Mouse (Mus musculus): ENCODE measurements around the gene Adap1. TPM values are rescaled to one million over a fixed set of nuclear protein-coding genes. Genes with fewer than 3 reads are reported as not detected.
A peak's percentile ranks its signal among the peaks of the same experiment; 100 is the strongest.

The Adap1 gene
- polyA plus RNA-seq, 1 experiment from 2014 or later = 4.5 TPM

- peaks cover 4% of the 10 kb centered on the region for H3K4me1 ChIP-seq
- 71% methylated on average over 16 of the region's 16 CpGs for WGBS
- no peak overlapping the region for H3K27ac ChIP-seq (replicated peaks)
- no peaks in the 10 kb centered on the region for H3K27me3 ChIP-seq
- no peak overlapping the region for H3K9ac ChIP-seq (replicated peaks)
- no peak overlapping the region for H3K4me3 ChIP-seq
- ATAC-seq (ENCODE audit: low FRiP score, low read depth) = no peak
- H3K36me3 ChIP-seq = peaks cover 33% of the 10 kb centered on the region
- H3K4me2 ChIP-seq (replicated peaks) = no peak overlapping the region
- no peaks in the 10 kb centered on the region for H3K9me3 ChIP-seq
Observed at GRCm38 (mm10) chr5:139270806-139271521, 54.5 kb downstream of the Adap1 start.

- peaks cover 4% of the 10 kb centered on the region for H3K4me1 ChIP-seq
- no peak for ATAC-seq (ENCODE audit: low FRiP score, low read depth)
- H3K9me3 ChIP-seq = no peaks in the 10 kb centered on the region
- 89% methylated on average over 4 of the region's 4 CpGs for WGBS
- no peak overlapping the region for H3K4me2 ChIP-seq (replicated peaks)
- peaks cover 66% of the 10 kb centered on the region for H3K36me3 ChIP-seq
- no peak overlapping the region for H3K4me3 ChIP-seq
- no peak overlapping the region for H3K9ac ChIP-seq (replicated peaks)
- no peaks in the 10 kb centered on the region for H3K27me3 ChIP-seq
- H3K27ac ChIP-seq (replicated peaks) = no peak overlapping the region
Observed at GRCm38 (mm10) chr5:139267661-139268060, 57.8 kb downstream of the Adap1 start.

GRCm38 (mm10) chr5:139261403-139261802 is 64.0 kb downstream of the Adap1 start:
- no peaks in the 10 kb centered on the region for H3K27me3 ChIP-seq
- WGBS = 91% methylated on average over 4 of the region's 4 CpGs
- no peak overlapping the region for H3K27ac ChIP-seq (replicated peaks)
- 0 out of 2 replicates have a peak, but pooled peaks cover 4% of the 10 kb centered on the region for H3K4me1 ChIP-seq
- ATAC-seq (ENCODE audit: low FRiP score, low read depth) = no peak
- H3K4me2 ChIP-seq (replicated peaks) = no peak overlapping the region
- H3K9me3 ChIP-seq = no peaks in the 10 kb centered on the region
- no peak overlapping the region for H3K4me3 ChIP-seq
- peaks cover 80% of the 10 kb centered on the region for H3K36me3 ChIP-seq
- H3K9ac ChIP-seq (replicated peaks) = no peak overlapping the region

- no peak overlapping the region; the same call in 1 of the 2 replicates for H3K9ac ChIP-seq (replicated peaks)
- no peak overlapping the region for H3K27ac ChIP-seq (replicated peaks)
- WGBS = 85% methylated on average over 5 of the region's 5 CpGs
- no peaks in the 10 kb centered on the region for H3K9me3 ChIP-seq
- H3K4me3 ChIP-seq = no peak overlapping the region
- no peak overlapping the region for H3K4me2 ChIP-seq (replicated peaks)
- no peak for ATAC-seq (ENCODE audit: low FRiP score, low read depth)
- no peaks in the 10 kb centered on the region for H3K27me3 ChIP-seq
- peaks cover 73% of the 10 kb centered on the region for H3K36me3 ChIP-seq
- H3K4me1 ChIP-seq = peaks cover 9% of the 10 kb centered on the region; the same call in 1 of the 2 replicates
Observed at GRCm38 (mm10) chr5:139259853-139260252, 65.6 kb downstream of the Adap1 start.

GRCm38 (mm10) chr5:139258371-139259035 is 66.9 kb downstream of the Adap1 start:
- Histone ChIP-seq H3K9me3 (no peaks in the 10 kb centered on the region), H3K9ac (replicated peaks) (no peak overlapping the region), H3K27ac (replicated peaks) (no peak overlapping the region), H3K4me3 (no peak overlapping the region), H3K4me1 (peaks cover 20% of the 10 kb centered on the region), H3K36me3 (peaks cover 60% of the 10 kb centered on the region), H3K4me2 (replicated peaks) (no peak overlapping the region), H3K27me3 (no peaks in the 10 kb centered on the region)
- 92% methylated on average over 8 of the region's 8 CpGs for WGBS
- no peak for ATAC-seq (ENCODE audit: low FRiP score, low read depth)

GRCm38 (mm10) chr5:139257818-139258217 is 67.6 kb downstream of the Adap1 start:
- H3K9ac ChIP-seq (replicated peaks) = no peak overlapping the region
- H3K27me3 ChIP-seq = no peaks in the 10 kb centered on the region
- H3K4me2 ChIP-seq (replicated peaks) = no peak overlapping the region
- H3K4me3 ChIP-seq = no peak overlapping the region
- peaks cover 26% of the 10 kb centered on the region for H3K4me1 ChIP-seq
- H3K36me3 ChIP-seq = peaks cover 53% of the 10 kb centered on the region
- no peak for ATAC-seq (ENCODE audit: low FRiP score, low read depth)
- 81% methylated on average over 4 of the region's 4 CpGs for WGBS
- H3K9me3 ChIP-seq = no peaks in the 10 kb centered on the region
- H3K27ac ChIP-seq (replicated peaks) = no peak overlapping the region

- Histone ChIP-seq H3K36me3 (peaks cover 47% of the 10 kb centered on the region), H3K9me3 (no peaks in the 10 kb centered on the region), H3K4me2 (replicated peaks) (no peak overlapping the region), H3K27me3 (no peaks in the 10 kb centered on the region), H3K9ac (replicated peaks) (no peak overlapping the region), H3K4me3 (no peak overlapping the region), H3K4me1 (peaks cover 26% of the 10 kb centered on the region), H3K27ac (replicated peaks) (no peak overlapping the region)
- ATAC-seq (ENCODE audit: low FRiP score, low read depth) = no peak
- WGBS = 96% methylated on average over 1 of the region's 1 CpGs
Observed at GRCm38 (mm10) chr5:139257265-139257664, 68.2 kb downstream of the Adap1 start.

GRCm38 (mm10) chr5:139256211-139256765 is 69.1 kb downstream of the Adap1 start:
- no peak overlapping the region for H3K4me3 ChIP-seq

GRCm38 (mm10) chr5:139255777-139256176 is 69.6 kb downstream of the Adap1 start:
- 92% methylated on average over 6 of the region's 6 CpGs for WGBS

More at GRCm38 (mm10) chr5:139256211-139256765, 69.1 kb downstream of the Adap1 start:
- no peaks in the 10 kb centered on the region for H3K27me3 ChIP-seq
- H3K4me2 ChIP-seq (replicated peaks) = no peak overlapping the region
- H3K9me3 ChIP-seq = no peaks in the 10 kb centered on the region
- no peak overlapping the region for H3K27ac ChIP-seq (replicated peaks)
- peaks cover 38% of the 10 kb centered on the region for H3K36me3 ChIP-seq
- WGBS = 81% methylated on average over 3 of the region's 3 CpGs
- H3K9ac ChIP-seq (replicated peaks) = no peak overlapping the region
- ATAC-seq (ENCODE audit: low FRiP score, low read depth) = no peak
- H3K4me1 ChIP-seq = peaks cover 31% of the 10 kb centered on the region

GRCm38 (mm10) chr5:139254938-139255337 is 70.5 kb downstream of the Adap1 start:
- H3K4me2 ChIP-seq (replicated peaks) = no peak overlapping the region
- WGBS = 88% methylated on average over 6 of the region's 6 CpGs

More at GRCm38 (mm10) chr5:139255777-139256176, 69.6 kb downstream of the Adap1 start:
- Histone ChIP-seq H3K9me3 (no peaks in the 10 kb centered on the region), H3K4me3 (no peak overlapping the region), H3K27me3 (no peaks in the 10 kb centered on the region), H3K4me1 (peaks cover 31% of the 10 kb centered on the region), H3K36me3 (peaks cover 34% of the 10 kb centered on the region), H3K9ac (replicated peaks) (0 out of 2 replicates have a peak overlapping the region, but pooled peaks have one; percentile 0), H3K4me2 (replicated peaks) (no peak overlapping the region), H3K27ac (replicated peaks) (no peak overlapping the region)
- ATAC-seq (ENCODE audit: low FRiP score, low read depth) = no peak

GRCm38 (mm10) chr5:139253301-139253741 is 72.1 kb downstream of the Adap1 start:
- Histone ChIP-seq H3K4me2 (replicated peaks) (peak overlapping the region; percentile 95), H3K9ac (replicated peaks) (peak overlapping the region; percentile 86), H3K36me3 (peaks cover 32% of the 10 kb centered on the region), H3K27me3 (no peaks in the 10 kb centered on the region), H3K4me1 (peaks cover 31% of the 10 kb centered on the region), H3K9me3 (no peaks in the 10 kb centered on the region), H3K27ac (replicated peaks) (peak overlapping the region; percentile 83), H3K4me3 (peak overlapping the region; percentile 80)
- 21% methylated on average over 6 of the region's 6 CpGs for WGBS
- ATAC-seq (ENCODE audit: low FRiP score, low read depth) = no peak

More at GRCm38 (mm10) chr5:139254938-139255337, 70.5 kb downstream of the Adap1 start:
- no peak overlapping the region for H3K4me3 ChIP-seq
- peaks cover 31% of the 10 kb centered on the region for H3K4me1 ChIP-seq
- H3K27ac ChIP-seq (replicated peaks) = no peak overlapping the region
- ATAC-seq (ENCODE audit: low FRiP score, low read depth) = no peak
- H3K9me3 ChIP-seq = no peaks in the 10 kb centered on the region
- no peaks in the 10 kb centered on the region for H3K27me3 ChIP-seq
- 0 out of 2 replicates have a peak overlapping the region, but pooled peaks have one; percentile 16 for H3K9ac ChIP-seq (replicated peaks)
- H3K36me3 ChIP-seq = peaks cover 33% of the 10 kb centered on the region

GRCm38 (mm10) chr5:139252910-139253245 is 72.5 kb downstream of the Adap1 start:
- no peaks in the 10 kb centered on the region for H3K27me3 ChIP-seq
- H3K4me2 ChIP-seq (replicated peaks) = peak overlapping the region; percentile 95
- ATAC-seq (ENCODE audit: low FRiP score, low read depth) = peak; percentile 3; the same call in 1 of the 2 replicates
- no peaks in the 10 kb centered on the region for H3K9me3 ChIP-seq
- H3K27ac ChIP-seq (replicated peaks) = peak overlapping the region; percentile 83
- WGBS = 0% methylated on average over 7 of the region's 7 CpGs
- H3K36me3 ChIP-seq = peaks cover 36% of the 10 kb centered on the region
- H3K4me3 ChIP-seq = peak overlapping the region; percentile 80
- peak overlapping the region; percentile 86 for H3K9ac ChIP-seq (replicated peaks)
- H3K4me1 ChIP-seq = peaks cover 30% of the 10 kb centered on the region

Measured in midbrain, embryonic 12.5 days (tissue).